In genomic region chr17:75074978-75075699, GRCm38 (mm10) we compare ENCODE assay signal across 9 mouse cellular contexts.
DNase-seq lines count a peak whose midpoint lies in the region; ATAC-seq lines count a peak whose summit lies in the region.
"Had no signal": no experiment of that assay in that cellular context is flagged by ENCODE, and none has a peak within 500 bp of the region (broad histone marks: within the 10 kb centered on the region; RNA-seq: fewer than 3 reads in every experiment).

No protein-coding gene starts in this region.

- H3K4me2 ChIP-seq in embryonic facial prominence, embryonic 14.5 days (ENCODE audit: low read depth, low read length) = no peak overlapping the region
- H3K4me2 ChIP-seq: limb, embryonic 13.5 days had no signal

- no peaks in the 10 kb centered on the region for H3K36me3 ChIP-seq in embryonic facial prominence, embryonic 14.5 days (ENCODE audit: control insufficient read depth, insufficient read depth, low read length)

- no peaks in the 10 kb centered on the region for H3K9me3 ChIP-seq in embryonic facial prominence, embryonic 14.5 days (ENCODE audit: control insufficient read depth, low read length)

- no peak overlapping the region for H3K9ac ChIP-seq in embryonic facial prominence, embryonic 14.5 days (ENCODE audit: low read depth, low read length)
- H3K9ac ChIP-seq: limb, embryonic 13.5 days had no signal

- H3K27ac ChIP-seq in embryonic facial prominence, embryonic 14.5 days (replicated peaks; ENCODE audit: low read depth, low read length) = peak overlapping the region; percentile 46; the same call in 1 of the 2 replicates

- WGBS in embryonic facial prominence, embryonic 14.5 days = 74% methylated on average over 19 of the region's 19 CpGs

- peaks cover 9% of the 10 kb centered on the region for H3K4me1 ChIP-seq in embryonic facial prominence, embryonic 14.5 days (ENCODE audit: control insufficient read depth, insufficient read depth, low read length)

- no peak overlapping the region for H3K4me3 ChIP-seq in embryonic facial prominence, embryonic 14.5 days (ENCODE audit: low read depth, low read length)
- H3K4me3 ChIP-seq: limb, embryonic 13.5 days had no signal

- DNase-seq in CD4-positive, CD25-positive, alpha-beta regulatory T cell, adult 2 months (ENCODE audit: low read depth, low spot score) = peak; percentile 2
- peak; percentile 40 to 43 for DNase-seq in layer of hippocampus, postnatal 10 days (ENCODE audit: low spot score in 2 of 2)
- no peak for DNase-seq in layer of hippocampus, postnatal 36 days
- no peak for DNase-seq in embryonic facial prominence, embryonic 14.5 days (ENCODE audit: low spot score)
- DNase-seq in lung, adult 18-20 months = peak; percentile 18 to 41
- DNase-seq in testis, postnatal 10 days (ENCODE audit: low spot score) = peak; percentile 63

- no peak for ATAC-seq in CD4-positive, CD25-positive, alpha-beta regulatory T cell, adult 4 months
- ATAC-seq in embryonic facial prominence, embryonic 14.5 days (ENCODE audit: low read depth) = no peak
- ATAC-seq in activated CD4-positive, CD25-positive, alpha-beta regulatory T cell, adult 4 months = no peak

- H3K27me3 ChIP-seq in embryonic facial prominence, embryonic 14.5 days (replicated peaks; ENCODE audit: control insufficient read depth, insufficient read depth, low read length) = no peaks in the 10 kb centered on the region
- H3K27me3 ChIP-seq: limb, embryonic 13.5 days had no signal

Comparison
In these comparisons a context has a peak if more than half of its experiments do, and no peak if none do; other contexts are left out.
1. DNase-seq: peak in CD4-positive, CD25-positive, alpha-beta regulatory T cell, adult 2 months (single experiment), layer of hippocampus, postnatal 10 days (2 of 2), lung, adult 18-20 months (2 of 2) and testis, postnatal 10 days (single experiment); none in layer of hippocampus, postnatal 36 days (0 of 2) and embryonic facial prominence, embryonic 14.5 days (single experiment).